ENCODE assay signal across 15 mouse cellular contexts in the genomic region with DNA sequence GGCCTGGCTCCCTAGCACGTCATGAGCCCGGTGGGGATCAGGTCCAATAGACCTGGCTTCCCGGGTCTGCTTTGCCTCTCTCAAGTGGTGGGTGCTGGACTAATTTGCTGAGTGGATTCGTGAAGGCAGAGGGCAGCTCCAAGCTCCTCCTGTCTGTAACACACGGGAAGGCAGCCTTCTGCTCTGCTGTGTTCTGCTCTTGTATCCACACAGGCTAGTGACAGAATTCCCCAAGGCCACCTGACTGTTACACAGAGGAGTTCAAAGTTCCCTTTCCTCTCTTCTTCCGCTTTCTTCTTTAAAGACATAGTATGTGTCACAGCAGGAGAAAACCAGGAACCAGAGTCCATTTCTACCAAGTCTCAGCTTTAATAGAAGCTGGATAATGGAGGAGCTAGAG. TPM values are rescaled to one million over a fixed set of nuclear protein-coding genes. Genes with fewer than 3 reads are reported as not detected.
DNase-seq lines count a peak whose midpoint lies in the region; ATAC-seq and TF ChIP-seq lines count a peak whose summit lies in the region.
"Had no signal": no experiment of that assay in that cellular context is flagged by ENCODE, and none has a peak within 500 bp of the region (broad histone marks: within the 10 kb centered on the region; RNA-seq: fewer than 3 reads in every experiment).

No protein-coding gene starts in this region.

- H3K27ac ChIP-seq in thymus, adult 2 months (ENCODE audit: control insufficient read depth, insufficient read depth, low read length): peak overlapping the region; percentile 4; the same call in 1 of the 2 replicates
- peak overlapping the region; percentile 71 for H3K27ac ChIP-seq in macrophage
- H3K27ac ChIP-seq: limb, embryonic 10.5 days; liver, embryonic 15.5 days; midbrain, embryonic 15.5 days had no signal

- no peak for TF ChIP-seq POLR2A in thymus, adult 2 months (IDR thresholded peaks at IDR 0.05; ENCODE audit: control insufficient read depth, extremely low read depth, insufficient read depth, low read length, poor library complexity)

- DNase-seq in kidney, postnatal 14 days: peak; percentile 29
- no peak for DNase-seq in kidney, adult 11 months
- no peak for DNase-seq in thymus, adult 2 months
- DNase-seq in thymus, postnatal 10 days (ENCODE audit: low spot score in 2 of 2): no peak
- DNase-seq in right cerebral cortex, postnatal 14 days: no peak
- DNase-seq: cerebellum, postnatal 36 days; gastrocnemius, postnatal 25 days; layer of hippocampus, postnatal 36 days; right cerebral cortex, postnatal 4 days had no signal

- ATAC-seq in CD4-positive, CD25-positive, alpha-beta regulatory T cell, adult 4 months: no peak
- ATAC-seq: hindbrain, embryonic 16.5 days; midbrain, embryonic 15.5 days had no signal

- no peaks in the 10 kb centered on the region for H3K79me2 ChIP-seq in macrophage (ENCODE audit: inconsistent target)

- no peaks in the 10 kb centered on the region for H3K36me3 ChIP-seq in thymus, adult 2 months (ENCODE audit: control insufficient read depth, insufficient read depth, low read length)
- no peaks in the 10 kb centered on the region for H3K36me3 ChIP-seq in macrophage (ENCODE audit: inconsistent target)
- H3K36me3 ChIP-seq: limb, embryonic 10.5 days; liver, embryonic 15.5 days; midbrain, embryonic 15.5 days had no signal

- no peak for TF ChIP-seq CTCF in thymus, adult 2 months (IDR thresholded peaks at IDR 0.05; ENCODE audit: borderline replicate concordance, control insufficient read depth, extremely low read depth, insufficient read depth, low read length, poor library complexity)

- H3K4me1 ChIP-seq in thymus, adult 2 months (replicated peaks; ENCODE audit: control insufficient read depth, insufficient read depth, low read length): peaks cover 29% of the 10 kb centered on the region
- H3K4me1 ChIP-seq: liver, embryonic 15.5 days; midbrain, embryonic 15.5 days had no signal

- WGBS in thymus, adult 2 months: 90% methylated on average over 6 of the region's 6 CpGs
- 92% methylated on average over 5 of the region's 6 CpGs for WGBS in macrophage (ENCODE audit: missing documents)

- H3K27me3 ChIP-seq in thymus, adult 2 months (ENCODE audit: control insufficient read depth, insufficient read depth, low read length): no peaks in the 10 kb centered on the region
- H3K27me3 ChIP-seq: liver, embryonic 15.5 days; midbrain, embryonic 15.5 days had no signal

- H3K4me3 ChIP-seq in thymus, adult 2 months (ENCODE audit: control insufficient read depth, insufficient read depth, low read length): no peak overlapping the region
- no peak overlapping the region for H3K4me3 ChIP-seq in macrophage (ENCODE audit: inconsistent target)
- H3K4me3 ChIP-seq: limb, embryonic 10.5 days; liver, embryonic 15.5 days; midbrain, embryonic 15.5 days had no signal

RNA-seq across cellular contexts. Expression of a gene that starts 53.1 kb away (rescaled TPM):
- polyA plus RNA-seq in thymus, adult 2 months (2012; rRNA removed): 33.1 and 37.1 TPM in 2 replicates
- total RNA-seq in macrophage (2018; cell fraction: chromatin; rRNA removed): 10 to 100 TPM in 1 of 26 experiments, 1 to 10 TPM in 15, under 1 TPM in 10; 0.33 to 22.7 (median 1.6) TPM
- total RNA-seq in macrophage (2018; cell fraction: cytosol; rRNA removed): 1 to 10 TPM in 6 of 26 experiments, under 1 TPM in 20; 0.18 to 1.8 (median 0.69) TPM
- 1 to 10 TPM in 16 of 26 experiments, under 1 TPM in 10; 0.15 to 5.7 (median 1.3) TPM for total RNA-seq in macrophage (2018; cell fraction: nucleus; rRNA removed)
- 0.47 to 1.2 TPM (median 0.62 TPM) in 3 replicates for polyA plus RNA-seq in macrophage (2018)
- 1 to 10 TPM; 3.2 to 3.9 TPM for polyA plus RNA-seq in CD4-positive, CD25-positive, alpha-beta regulatory T cell, adult 4 months (2017; shearing (Covaris generic))
